Mouse (Mus musculus): Measurements from ENCODE around the gene Coa7.

Gene Coa7

DNA sequence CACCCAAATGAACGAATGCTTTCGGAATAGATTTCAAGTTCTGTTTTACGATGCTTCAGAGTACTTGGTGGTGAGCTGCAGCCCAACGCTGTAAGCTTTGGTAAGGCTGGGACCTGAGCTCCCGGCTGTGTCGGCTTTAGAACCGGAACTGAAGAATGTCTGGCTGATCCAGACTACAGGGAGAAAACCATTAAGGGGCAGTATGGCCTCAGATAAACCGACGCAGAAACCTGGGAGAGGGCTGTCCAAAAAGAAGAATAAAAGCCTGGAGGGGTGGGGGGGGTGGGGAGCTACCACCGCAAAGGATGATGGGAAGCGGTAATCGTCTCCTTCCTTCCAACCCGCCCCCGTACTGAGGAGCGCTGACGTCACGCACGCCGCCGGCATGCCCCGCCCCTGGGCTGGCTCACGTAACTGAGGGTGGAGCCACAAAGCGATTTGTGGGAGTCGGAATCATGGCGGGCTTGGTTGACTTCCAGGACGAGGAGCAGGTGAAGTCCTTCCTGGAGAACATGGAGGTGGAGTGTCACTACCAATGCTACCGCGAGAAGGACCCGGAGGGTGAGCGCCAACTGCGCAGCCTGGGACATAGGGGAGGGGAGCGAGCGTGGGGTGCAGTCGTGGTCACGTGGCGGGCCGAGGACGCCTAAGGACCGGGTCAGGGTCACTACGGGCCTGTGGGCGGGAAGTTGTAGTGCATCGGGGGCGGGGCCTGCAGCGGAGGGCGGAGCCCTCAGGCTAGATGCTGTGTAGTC, at the start of gene Coa7:
Coa7 (plus strand) TSS at position 411 of the 755 bp plus-strand sequence.
- peak; percentile 94 for DNase-seq (ENCODE audit: low spot score)

DNA sequence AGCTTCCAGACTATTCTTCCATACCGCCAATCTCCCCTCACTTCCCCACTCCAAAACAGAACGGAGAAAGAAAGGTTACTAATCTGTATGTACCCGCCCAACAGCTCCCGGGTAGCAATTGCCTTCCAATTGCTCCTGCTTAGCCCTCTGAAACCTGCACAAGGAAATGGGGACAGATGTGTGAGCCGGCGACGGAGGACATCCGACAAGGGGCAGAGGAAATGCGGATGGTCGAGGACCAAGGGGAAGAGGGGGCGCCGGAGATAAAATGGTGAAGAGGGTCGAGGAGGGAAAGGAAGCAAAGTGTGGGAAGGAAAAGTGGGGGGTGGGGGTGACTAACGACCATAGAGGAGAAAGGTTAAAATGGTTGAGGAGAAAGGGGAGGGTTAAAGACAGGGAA, 27.7 kb upstream of the Coa7 start:
- no peak for DNase-seq (ENCODE audit: low spot score)

DNA sequence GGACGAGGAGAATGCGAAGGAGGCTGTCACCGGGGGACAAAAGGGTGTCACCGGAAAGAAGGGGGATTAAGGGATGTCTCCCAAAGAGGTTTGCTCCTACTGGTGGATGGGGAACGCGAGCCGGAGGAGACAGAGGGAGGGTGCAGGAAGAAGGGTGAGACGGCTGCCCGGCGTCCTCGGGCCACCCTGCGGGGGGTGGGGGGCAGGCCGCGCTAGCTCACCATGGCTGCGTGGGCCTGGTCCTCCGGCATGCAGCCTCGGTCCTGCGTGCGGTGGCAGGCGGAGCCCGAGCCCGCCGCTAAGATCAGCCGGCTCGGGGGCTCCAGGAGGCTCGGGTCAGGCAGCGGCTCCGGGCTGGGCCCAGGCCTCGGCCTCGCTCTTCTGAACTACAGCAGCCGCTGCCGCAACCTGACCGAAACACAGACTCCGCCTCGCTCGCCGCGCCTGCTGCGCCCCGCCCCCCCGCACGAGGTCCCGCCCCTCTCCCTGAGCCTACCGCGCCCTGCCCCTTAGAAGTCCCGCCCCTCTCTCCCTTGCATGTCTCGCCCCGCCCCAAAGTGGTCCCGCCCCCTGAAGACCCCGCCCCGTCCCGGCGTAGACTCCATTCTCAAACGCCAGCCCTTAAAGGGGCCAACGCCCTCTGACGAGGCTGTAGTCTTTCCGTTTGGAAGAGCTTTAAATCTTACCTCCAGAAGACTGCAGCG, 27.1 kb upstream of the Coa7 start, which contains the start of gene Zyg11b:
Zyg11b (minus strand) TSS at position 427 of the 704 bp plus-strand sequence.
- DNase-seq (ENCODE audit: low spot score) = no peak

DNA sequence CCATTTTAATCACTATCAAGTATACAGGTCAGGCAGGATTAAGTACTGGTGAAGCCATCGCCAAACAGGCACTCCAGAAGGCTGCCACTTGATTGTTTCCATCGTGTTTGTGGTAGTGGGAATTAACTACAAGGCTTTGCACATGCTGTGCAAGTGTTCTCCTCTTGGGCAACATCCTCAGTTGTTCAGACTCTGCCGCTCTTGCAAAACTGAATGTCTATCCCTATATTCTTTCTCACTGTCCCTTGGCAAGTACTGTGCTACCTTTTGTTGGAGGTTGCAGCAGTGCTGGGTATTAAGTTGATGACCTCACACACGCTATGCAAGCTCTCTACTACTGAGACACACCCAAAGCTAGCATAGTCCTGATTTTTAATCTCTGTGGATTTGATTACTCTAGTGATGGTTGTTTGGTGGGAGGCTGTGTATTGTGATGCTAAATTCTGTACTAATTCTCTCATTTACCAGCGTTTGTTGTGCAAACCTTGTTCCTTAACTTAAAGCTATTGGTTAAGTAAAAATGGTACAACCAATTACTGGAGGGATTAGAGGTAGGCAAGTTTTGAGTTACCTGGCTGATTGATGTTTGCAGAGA, 25.5 kb upstream of the Coa7 start:
- no peak for DNase-seq (ENCODE audit: low spot score)

DNA sequence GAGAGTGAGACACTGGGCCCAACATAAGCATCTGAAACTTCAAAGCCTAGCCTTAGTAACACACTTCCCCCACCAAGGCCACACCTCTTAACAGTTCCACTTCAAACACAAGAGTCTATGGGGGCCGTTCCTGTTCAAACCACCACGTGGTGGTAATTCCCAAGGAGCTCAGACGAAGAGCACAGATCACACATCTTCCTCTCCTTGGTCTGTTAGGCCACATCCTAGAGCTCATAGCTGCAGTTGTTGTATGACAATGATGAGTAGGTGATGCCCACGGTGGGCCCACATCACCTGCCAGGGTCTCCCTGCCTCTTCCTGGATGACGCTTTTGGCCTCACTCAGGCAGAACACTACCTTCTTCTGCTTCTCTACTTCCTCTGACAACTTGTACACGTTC, 17.2 kb upstream of the Coa7 start:
- no peak for DNase-seq (ENCODE audit: low spot score)

DNA sequence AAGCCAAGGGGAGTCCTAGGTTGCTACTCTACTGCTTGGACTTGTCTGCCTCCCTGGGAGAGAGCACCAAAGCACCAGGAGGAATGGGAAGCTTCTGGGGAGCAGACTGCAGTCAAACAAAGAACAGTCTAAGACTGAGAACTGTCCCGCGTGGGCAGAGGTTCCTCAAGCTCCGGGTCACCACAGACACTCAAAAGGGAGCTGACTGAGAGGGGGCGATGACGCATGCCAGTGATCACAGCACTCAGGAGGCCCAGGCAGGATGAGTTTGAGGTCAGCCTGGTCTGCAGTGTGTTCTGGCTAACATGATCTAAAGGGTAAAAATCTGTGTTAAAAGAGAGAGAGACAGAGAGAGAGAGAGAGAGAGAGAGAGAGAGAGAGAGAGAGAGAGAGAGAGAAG, 13.9 kb upstream of the Coa7 start:
- DNase-seq (ENCODE audit: low spot score) = no peak

DNA sequence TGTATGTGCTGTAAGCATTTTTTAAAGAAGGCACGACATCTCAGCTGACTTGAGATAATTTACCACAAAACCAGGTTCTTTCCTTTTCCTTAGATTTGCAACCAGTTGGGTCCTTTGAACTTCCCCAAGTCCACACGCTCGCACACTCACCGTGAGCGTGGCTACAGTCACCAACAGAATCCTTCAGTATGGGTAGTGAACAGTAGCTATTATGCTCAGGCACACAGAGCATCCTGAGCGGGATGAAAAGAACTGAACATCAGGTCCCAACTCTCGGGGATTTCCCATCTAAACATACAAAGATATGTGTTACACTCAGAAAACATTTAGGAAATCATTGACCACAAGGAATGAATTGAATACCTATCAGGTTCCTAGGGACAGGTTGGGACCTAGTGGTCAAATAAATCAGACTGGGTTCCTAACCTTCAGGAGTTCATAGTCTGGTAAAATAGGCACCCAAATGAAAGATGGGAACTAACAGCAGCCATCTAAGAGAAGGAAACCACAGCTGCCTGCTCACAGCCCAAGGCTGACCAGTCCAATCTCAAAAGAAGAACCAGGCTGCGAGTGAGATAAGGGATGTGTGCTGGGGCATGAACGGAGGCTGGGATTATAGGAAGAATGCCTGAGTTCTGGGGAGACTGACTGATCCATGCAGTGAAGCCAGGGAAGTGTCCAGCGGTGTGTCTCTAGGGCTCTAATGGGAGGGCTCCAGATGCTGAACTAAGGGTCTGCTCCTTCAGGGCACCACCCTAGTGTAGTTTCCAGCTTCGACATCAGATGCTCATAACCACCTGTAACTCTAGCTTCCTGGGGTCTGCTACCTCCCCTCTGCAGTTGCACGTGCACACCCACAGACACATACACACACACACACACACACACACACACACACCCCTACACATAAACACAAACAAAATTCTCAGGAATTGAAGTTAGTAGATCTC, 10.0 kb upstream of the Coa7 start:
- DNase-seq (ENCODE audit: low spot score) = no peak

DNA sequence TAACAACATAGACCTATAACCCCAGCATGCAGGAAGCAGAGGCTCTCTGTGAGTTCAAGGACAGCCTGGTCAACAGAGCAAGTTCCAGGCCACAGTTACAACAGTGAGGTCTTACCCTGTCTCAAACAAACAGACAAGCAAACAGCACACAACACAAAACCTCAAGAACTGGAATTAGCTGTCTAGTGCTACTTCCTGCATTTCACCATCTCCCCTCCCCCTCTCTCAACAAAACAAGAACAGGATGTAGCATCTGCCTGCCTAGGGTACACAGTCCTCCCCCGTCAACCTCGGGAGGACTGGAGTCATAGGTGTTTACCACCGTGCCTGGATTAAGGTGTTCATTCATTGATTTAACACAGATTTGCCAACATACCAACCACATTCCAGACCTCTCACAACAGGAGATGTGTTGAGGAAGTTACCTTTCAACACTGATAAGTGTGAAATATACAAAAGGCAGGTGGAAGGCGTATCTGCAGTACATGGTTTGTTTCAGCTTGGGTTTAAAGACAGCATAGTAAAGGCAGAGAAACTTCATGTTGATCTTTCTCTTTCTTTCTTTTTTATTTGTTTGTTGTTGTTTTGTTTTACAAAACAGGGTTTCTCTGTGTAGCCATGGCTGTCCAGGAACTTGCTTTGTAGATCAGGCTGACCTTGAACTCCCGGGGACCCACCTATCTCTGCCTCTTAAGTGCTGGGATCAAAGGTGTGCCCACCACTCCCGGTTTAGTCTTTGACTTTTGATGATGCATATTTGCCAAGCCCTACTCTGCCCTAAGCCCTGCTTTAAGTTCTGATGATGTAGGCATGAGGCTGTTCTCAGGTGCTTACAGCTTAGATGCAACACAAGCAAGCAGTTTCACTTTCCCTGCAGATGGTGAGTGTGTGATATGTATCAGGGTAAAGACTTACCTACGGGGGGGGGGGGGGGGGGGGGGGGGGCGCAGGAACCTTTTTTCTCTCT, 9.0 kb upstream of the Coa7 start:
- DNase-seq (ENCODE audit: low spot score) = no peak

DNA sequence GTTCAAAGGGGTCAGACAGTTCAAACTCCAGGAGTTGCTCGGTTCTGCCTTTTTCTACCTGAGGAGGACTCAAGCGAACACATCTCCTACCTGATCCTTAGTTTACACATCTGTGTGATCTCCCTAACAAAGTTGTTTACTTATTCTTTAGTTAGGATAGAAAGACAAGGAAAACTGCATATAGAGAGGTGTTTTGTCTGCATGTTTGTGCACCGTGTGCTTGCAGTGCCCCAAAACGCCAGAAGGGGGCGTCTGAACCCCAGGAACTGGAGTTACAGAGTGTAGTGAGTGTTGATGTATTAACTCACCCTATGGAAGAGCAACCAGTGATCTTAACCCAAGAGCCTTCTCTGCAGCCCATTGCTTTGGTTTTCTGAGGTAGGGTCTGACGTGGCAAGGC, 8.2 kb upstream of the Coa7 start:
- no peak for DNase-seq (ENCODE audit: low spot score)

DNA sequence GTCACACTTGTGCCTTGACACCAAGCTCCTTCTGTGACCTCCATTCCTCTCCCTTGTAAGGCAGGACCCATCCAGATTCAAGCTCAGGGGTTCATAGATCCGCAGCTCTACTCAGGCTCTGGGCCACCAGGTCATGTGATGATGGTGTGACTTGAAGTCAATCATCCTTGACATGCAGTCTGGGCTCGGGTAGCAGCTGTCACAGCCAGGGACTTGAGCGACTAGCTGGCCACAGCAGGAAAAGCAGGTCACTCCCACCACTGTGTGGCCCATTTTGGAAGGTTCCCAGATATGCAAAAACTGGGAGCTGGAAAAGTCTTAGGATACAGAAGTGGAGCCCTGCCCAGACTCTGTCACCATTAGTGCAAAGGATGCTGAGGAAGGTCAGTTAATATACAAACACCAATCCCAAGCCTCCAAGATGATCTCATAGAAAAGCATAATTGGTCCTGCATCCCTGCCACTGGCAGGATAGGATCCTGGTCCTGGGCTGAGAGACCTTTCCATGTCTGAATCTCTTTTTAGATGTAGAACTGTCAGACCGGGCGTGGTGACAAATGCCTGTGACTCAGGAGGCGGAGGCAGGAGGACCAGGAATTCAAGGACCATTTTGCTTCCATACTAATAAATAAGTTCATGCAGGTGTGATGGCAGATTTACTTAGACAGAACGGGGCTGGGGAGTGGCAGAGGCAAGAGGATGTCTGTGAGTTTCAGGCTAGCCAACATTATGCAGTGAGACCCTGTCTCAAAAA, 7.1 kb upstream of the Coa7 start:
- no peak for DNase-seq (ENCODE audit: low spot score)

DNA sequence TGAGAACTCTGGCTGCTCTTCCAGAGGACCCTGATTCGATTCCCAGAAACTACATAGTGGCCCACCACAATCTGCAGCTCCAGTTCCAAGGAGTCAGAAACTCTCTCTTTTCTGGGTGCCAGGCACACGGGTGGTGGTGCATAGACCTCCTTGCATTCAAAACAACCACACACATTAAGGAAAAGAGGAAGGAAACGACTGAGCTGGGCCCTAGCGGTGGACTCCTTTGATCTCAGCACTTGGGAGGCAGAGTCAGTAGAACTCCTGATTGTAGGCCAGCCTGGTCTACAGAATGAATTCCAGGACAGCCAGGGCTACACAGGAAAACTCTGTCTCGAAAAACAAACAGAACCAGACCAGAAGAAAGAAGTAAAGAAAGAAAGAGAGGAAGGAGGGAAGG, 4.4 kb upstream of the Coa7 start:
- DNase-seq (ENCODE audit: low spot score) = no peak

DNA sequence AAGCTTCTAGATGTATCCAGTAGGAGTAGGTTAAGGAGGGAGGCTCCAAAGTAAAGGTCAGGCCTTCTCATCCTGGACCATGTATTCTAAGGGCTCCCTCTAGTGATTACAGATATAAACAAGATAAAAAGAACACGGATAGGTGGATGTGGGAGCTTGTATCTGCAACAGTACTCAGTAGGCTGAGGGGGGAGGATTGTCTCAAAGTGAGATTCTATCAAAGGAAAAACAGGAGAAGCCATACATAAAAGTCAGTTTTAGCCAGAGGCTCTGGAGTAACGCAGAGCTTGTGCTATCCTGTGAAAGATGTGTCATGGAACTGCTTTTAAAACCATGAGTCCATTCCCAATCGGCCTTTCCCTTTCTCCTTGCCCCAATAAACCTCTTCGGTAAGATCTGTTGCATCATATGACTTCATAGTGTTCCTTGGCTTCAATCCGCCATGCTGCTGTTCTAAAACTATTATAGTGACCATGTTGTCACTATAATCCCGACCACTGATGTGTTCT, 815 bp upstream of the Coa7 start:
- peak; percentile 77 for DNase-seq (ENCODE audit: low spot score)

DNA sequence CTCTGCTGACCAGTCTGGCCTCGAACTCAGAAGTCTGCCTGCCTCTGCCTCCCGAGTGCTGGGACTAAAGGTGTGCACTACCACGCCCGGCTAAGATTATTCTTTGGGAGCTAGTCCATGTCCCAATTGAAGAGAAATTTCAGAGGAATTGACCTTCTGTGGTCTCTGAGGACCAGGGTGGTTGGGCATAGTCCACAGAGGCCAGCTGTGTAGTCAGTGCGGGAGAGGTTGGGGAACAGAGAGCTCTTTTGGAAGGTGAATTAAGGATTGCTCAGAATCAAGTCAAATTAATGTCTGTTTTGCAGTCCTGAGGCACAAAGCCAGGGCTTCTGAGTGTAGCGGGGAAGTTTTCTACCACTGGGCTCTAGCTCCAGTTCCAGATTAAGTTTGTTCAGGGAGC, 1.9 kb downstream of the Coa7 start:
- DNase-seq (ENCODE audit: low spot score) = no peak

DNA sequence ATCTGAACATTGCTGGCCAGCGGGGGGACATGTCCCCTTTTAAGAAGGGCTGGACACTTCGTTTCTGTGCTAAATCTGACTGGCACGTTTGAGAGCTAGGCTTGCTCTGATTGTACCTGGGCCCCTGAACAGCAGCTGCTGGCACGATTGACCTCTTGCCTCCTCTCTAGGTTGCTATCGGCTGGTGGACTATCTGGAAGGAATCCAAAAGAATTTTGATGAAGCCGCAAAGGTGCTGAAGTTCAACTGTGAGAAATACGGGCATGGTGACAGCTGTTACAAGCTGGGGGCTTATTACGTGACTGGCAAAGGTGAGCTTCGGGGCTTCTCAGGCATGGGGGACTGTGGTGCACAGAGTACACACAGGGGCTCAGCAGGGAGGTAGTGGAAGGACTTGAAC, 4.1 kb downstream of the Coa7 start:
- DNase-seq (ENCODE audit: low spot score) = no peak

DNA sequence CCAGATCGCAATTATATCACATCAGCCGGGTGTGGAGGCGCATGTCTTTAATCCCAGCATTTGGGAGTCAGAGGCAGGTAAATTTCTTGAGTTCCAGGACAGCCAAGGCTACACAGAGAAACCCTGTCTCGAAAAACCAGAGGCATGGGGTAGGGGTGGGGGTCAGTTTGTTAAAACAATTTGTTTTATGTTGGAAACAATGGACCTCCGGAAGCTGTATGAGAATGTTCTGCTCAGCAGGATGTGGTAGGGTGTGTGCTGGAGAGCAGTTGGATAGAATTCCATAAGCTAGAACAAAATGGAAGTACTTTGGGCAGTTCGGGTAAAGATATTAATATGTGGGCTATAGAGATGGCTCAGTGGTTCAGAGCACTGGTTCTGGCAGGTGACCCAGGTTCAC, 7.5 kb downstream of the Coa7 start:
- DNase-seq (ENCODE audit: low spot score) = no peak

DNA sequence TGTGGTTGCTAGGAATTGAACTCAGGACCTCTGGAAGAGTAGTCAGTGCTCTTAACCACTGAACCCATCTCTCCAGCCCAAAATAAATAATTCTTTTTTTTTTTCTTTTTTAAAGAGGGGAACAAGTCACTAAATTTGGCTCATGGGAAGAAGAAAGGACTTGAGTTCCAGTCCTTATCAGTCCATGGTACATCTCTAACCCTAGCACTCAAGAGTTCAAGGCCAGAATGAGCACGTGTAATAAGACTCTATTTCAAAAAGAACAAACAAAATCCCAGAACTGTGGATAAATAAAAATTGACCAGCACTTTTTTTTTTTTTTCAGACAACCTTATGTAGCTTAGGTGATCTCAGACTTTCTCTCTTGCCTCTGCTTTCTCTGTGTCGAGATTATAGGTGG, 8.8 kb downstream of the Coa7 start:
- DNase-seq (ENCODE audit: low spot score) = no peak

DNA sequence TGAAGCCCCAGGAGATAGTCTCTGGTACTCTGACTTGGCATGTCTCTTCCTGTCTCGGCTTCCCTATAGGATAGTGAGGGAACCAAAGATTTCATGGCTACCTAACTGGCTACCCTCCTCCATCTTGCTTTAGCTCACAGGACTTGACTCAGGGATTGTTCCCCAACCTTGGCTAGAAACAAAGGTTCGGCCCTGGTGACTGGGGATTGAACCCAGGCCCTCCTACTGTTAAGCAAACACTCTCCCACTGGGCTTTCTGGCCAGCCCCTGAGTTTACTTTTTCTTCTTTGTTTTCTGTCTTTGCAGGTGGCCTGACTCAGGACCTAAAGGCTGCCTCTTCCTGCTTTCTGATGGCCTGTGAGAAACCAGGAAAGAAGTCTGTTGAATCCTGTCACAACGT, 9.9 kb downstream of the Coa7 start:
- no peak for DNase-seq (ENCODE audit: low spot score)

DNA sequence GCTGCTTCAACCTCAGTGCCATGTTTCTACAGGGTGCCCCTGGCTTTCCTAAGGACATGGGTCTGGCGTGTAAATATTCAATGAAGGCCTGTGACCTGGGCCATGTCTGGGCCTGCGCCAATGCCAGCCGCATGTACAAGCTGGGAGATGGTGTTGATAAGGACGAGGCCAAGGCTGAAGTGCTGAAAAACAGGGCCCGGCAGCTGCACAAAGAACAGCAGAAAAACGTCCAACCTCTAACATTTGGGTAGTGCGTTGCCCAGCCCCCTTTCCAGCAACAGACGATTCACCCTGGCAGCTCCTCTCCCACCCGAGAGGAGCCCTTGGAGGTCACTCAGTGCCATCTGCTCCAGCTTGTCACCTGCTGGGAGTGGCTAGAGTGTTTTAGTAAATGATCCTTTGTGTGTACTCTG, 10.4 kb downstream of the Coa7 start:
- DNase-seq (ENCODE audit: low spot score) = no peak

DNA sequence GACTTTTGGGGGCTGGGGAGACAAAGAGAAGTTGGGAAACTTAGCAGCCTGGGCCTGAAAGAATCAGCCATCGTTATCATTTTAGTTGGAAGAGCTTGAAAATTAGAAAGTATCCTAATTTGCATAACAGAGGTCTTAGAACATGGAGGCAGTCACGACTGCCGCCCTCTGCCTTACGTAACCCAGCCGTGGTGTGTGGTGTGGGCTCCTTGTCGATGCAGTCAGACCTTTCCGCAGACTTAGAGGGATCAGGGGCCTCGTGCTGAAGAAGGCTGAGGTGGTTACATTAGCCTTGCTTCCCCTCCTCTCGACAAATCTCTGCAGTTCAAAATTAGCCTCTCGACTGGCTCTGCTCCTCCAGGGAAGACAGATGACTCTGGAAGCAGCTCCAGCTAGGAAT, 10.9 kb downstream of the Coa7 start:
- DNase-seq (ENCODE audit: low spot score) = no peak

DNA sequence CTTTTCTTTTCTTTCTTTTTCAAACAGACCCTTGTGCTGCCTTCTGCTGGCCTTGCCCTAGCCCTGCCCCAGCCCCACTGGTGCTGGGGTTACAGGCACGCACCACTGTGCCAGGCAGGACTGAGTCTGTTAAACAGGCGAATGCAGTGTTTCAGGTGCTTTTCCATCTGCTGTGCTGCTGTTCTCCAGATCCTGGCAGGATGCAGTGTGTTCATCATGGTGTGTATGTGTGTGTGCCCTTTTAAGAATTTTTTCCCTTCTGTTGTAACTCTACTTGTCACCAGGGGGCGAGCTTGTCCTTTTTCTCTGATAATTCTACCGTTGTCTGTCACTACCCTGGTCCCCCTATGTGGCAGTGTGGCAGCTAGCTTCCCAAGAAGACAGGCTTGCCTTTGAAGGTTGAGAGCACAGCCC, 11.3 kb downstream of the Coa7 start:
- no peak for DNase-seq (ENCODE audit: low spot score)

All from layer of hippocampus, adult 9-10 months (tissue).